Mouse (Mus musculus) limb, embryonic 13.5 days (tissue): ENCODE measurements at regions not wholly inside any gene's neighbourhood (a gene's known extent, or its start where the extent isn't known, plus 50 kb on each side); places are given as distances from the start of the nearest gene placed in this dataset.

Experiments used
- ATAC-seq: fragments of 200-750 bp; cut with Nextera tagmentation; 2 replicates; pipeline ENCODE4 v1.8.0; 2017; ENCODE audit warnings: low read depth, moderate number of reproducible peaks, moderate TSS enrichment; ENCODE audit not compliant: low FRiP score
- H3K27ac ChIP-seq: fragments of 300-500 bp; sonication (generic); 2 replicates; pipeline ENCODE4 v1.5.1; 2015; ENCODE audit warnings: inconsistent platforms, mild to moderate bottlenecking, moderate library complexity
- H3K27me3 ChIP-seq: fragments of 300-500 bp; sonication (generic); 2 replicates; pipeline ENCODE4 v1.6.1; 2015; ENCODE audit warnings: mild to moderate bottlenecking, inconsistent platforms
- H3K36me3 ChIP-seq: fragments of 300-500 bp; sonication (generic); 2 replicates; pipeline ENCODE4 v1.6.1; 2015; ENCODE audit warnings: inconsistent platforms, mild to moderate bottlenecking, moderate library complexity
- H3K4me1 ChIP-seq: fragments of 300-500 bp; sonication (generic); 2 replicates; pipeline ENCODE4 v1.6.1; 2015; ENCODE audit warnings: inconsistent platforms
- H3K4me2 ChIP-seq: fragments of 300-500 bp; sonication (generic); replicated peaks from 2 replicates; pipeline ENCODE4 v1.6.1; 2015; ENCODE audit warnings: inconsistent platforms, mild to moderate bottlenecking, moderate library complexity
- H3K4me3 ChIP-seq: fragments of 300-500 bp; sonication (generic); 2 replicates; pipeline ENCODE4 v1.5.1; 2015; ENCODE audit warnings: moderate library complexity, mild to moderate bottlenecking, inconsistent platforms
- H3K9ac ChIP-seq: fragments of 300-500 bp; sonication (generic); 2 replicates; pipeline ENCODE4 v1.6.1; 2015; ENCODE audit warnings: mild to moderate bottlenecking, inconsistent platforms
- H3K9me3 ChIP-seq: fragments of 300-500 bp; sonication (generic); 2 replicates; pipeline ENCODE4 v1.6.1; 2016; ENCODE audit warnings: inconsistent platforms
- WGBS: fragments of 180-500 bp; shearing (Covaris S2); methylation state at CpG from one replicate; pipeline ENCODE4 v1.1.7; 2015; 5-methylcytosine and 5-hydroxymethylcytosine counted together

DNA sequence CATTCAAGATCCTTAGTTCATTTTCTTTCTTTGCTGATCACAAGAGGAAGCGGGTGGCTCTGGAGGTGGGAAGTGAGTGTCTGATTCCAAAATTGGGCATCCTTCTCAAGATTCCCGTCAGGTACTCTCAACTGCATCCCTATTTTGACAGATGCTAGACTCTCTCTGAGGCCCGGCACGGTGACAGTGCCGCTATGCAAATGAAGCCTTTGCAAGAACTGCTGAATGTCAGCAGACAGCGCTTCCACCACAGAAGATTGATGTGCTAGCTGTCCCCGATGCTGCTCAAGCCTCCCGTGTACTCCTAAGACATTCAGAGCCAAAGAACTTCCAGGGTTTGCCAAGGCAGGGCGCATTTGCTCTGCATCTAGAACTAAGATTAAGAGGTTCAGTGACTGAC is 50.9 kb upstream of the Cpne4 start:
- Histone ChIP-seq H3K27me3 (no peaks in the 10 kb centered on the region), H3K27ac (no peak overlapping the region), H3K4me1 (no peaks in the 10 kb centered on the region), H3K36me3 (no peaks in the 10 kb centered on the region), H3K4me3 (no peak overlapping the region), H3K9ac (no peak overlapping the region), H3K4me2 (no peak overlapping the region), H3K9me3 (no peaks in the 10 kb centered on the region)
- ATAC-seq, result no peak
- WGBS, result 76% methylated on average over 9 of the region's 9 CpGs

DNA sequence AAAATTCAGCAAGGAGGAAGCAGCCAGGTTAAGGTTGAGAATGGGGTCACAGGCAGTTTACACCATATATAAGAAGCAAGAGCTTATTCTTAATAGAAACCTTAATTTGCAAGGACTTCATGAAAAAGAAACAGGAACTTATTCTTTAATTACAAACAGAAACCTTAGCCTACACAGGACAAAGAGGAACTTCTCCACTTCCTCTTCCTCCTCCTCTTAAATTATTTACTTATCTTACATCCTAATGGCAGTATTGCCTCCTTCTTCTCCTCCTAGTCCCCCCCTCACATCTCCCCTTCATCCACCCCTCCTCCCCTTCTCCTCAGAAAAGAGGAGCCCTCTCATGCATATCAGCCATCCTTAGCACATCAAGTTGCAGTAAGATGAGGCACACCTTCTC is 56.4 kb upstream of the Cpne4 start:
- Histone ChIP-seq H3K9ac (no peak overlapping the region), H3K4me2 (no peak overlapping the region), H3K27me3 (no peaks in the 10 kb centered on the region), H3K4me1 (no peaks in the 10 kb centered on the region), H3K36me3 (no peaks in the 10 kb centered on the region), H3K9me3 (no peaks in the 10 kb centered on the region), H3K27ac (no peak overlapping the region), H3K4me3 (no peak overlapping the region)
- no peak; the same call in 1 of the 2 replicates for ATAC-seq

DNA sequence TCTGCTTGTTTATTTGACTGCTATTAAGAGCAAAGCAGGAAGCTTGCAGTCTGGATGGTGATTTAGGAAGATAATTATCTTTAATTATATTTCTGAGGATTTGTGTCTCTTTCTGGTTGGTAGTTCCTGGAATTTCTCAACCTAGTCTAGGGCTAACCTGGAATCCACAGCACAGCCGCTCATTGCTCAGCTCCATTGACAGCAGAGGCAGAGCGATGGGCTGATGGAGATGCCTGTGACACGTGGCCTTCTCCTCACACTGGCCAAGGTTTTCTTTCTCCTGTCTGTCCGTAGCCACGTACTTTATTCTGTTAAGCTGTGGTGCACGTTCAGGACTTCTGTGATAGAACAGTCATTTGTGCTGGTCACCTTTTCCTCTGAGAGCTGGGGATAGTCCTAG is 57.7 kb upstream of the Cpne4 start:
- Histone ChIP-seq H3K9me3 (no peaks in the 10 kb centered on the region), H3K36me3 (no peaks in the 10 kb centered on the region), H3K27ac (no peak overlapping the region), H3K27me3 (no peaks in the 10 kb centered on the region), H3K4me1 (no peaks in the 10 kb centered on the region), H3K4me2 (no peak overlapping the region), H3K4me3 (no peak overlapping the region), H3K9ac (no peak overlapping the region)
- WGBS, result 56% methylated on average over 6 of the region's 6 CpGs
- no peak for ATAC-seq

DNA sequence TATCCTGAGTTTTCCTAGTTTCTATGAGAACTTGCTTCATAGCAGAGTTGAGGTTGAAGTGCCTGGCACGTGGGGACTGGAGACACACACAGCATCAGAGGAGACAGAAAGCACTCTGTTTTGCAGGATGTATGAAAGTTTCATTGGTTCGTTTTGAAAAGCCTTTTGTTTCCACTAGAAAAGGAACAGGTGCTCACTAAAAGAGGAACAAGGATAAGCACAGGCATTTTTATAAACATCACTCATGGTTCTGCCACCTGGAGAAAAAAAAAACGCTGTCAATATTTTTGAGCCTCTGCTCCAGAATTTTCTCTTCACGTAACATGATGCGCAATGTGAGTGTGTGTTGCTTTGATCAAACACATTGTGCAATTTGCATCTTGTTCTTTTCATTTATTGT is 64.6 kb upstream of the Cpne4 start:
- Histone ChIP-seq H3K36me3 (no peaks in the 10 kb centered on the region), H3K4me1 (no peaks in the 10 kb centered on the region), H3K27me3 (no peaks in the 10 kb centered on the region), H3K27ac (no peak overlapping the region), H3K4me2 (no peak overlapping the region), H3K4me3 (no peak overlapping the region), H3K9ac (no peak overlapping the region), H3K9me3 (no peaks in the 10 kb centered on the region)
- 76% methylated on average over 5 of the region's 5 CpGs for WGBS
- no peak for ATAC-seq

DNA sequence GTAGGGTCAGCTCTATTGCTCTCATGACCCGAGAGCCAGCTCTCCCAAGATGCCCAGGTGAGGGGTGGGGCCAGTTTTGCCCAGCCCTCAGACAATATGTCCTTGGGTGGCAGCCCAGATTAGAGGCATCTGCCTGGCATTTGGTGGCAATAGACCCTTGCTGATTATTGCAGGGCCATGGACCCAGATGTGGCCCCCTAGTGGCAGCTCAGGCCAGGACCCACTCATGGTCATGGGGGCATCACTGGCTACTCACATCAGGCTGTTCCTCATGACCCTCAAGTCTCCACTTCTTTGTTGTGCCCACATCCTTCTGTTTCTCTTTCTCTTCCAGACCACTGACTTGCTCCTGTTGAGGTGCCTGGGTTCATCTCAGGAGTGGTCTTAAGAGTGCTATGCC is 66.4 kb upstream of the Cpne4 start:
- Histone ChIP-seq H3K4me1 (no peaks in the 10 kb centered on the region), H3K9ac (no peak overlapping the region), H3K9me3 (no peaks in the 10 kb centered on the region), H3K4me2 (no peak overlapping the region), H3K36me3 (no peaks in the 10 kb centered on the region), H3K27me3 (no peaks in the 10 kb centered on the region), H3K27ac (no peak overlapping the region), H3K4me3 (no peak overlapping the region)
- 50% methylated on average over 1 of the region's 1 CpGs for WGBS
- ATAC-seq, result no peak

DNA sequence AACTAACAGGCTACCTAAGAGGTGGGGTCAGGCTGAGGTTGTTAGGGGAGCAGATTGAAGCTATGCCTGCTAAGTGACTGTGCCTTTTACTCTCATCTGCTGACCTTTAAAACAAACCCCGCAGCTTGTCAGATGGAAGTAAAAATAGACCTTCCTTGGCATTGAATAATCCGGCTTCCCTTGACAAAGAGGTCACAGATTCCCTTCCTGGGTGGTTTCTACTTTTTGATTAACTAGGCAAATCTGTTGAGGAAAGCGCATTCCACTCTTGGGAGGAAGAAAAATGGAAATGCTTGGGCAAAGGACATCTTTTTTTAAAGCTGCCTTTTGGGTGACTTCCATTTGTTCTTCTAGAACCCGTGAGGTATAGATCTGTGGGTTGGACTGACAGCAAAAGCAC is 72.3 kb upstream of the Cpne4 start:
- WGBS, result 80% methylated on average over 4 of the region's 4 CpGs
- no peak overlapping the region for H3K27ac ChIP-seq

DNA sequence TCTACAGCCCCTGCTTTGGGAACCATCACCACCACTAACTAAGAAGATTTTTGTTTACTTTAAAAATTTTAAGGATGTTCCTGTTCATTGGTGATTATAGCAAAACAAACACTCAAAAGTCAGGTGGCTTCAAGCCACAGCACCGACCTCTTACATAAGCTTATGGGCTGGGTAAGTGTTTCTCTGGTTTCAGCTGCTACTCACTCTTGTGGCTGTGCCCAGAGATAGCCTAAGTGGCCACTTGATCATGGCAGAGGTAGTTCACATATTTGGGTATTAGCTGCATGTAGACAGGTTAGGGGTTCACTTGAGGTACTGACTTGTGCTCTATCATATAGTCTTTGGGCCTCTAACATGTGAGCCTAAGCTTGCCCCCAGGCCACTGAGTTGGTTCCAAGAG is 79.8 kb upstream of the Cpne4 start:
- H3K36me3 ChIP-seq, result no peaks in the 10 kb centered on the region
- no peaks in the 10 kb centered on the region for H3K4me1 ChIP-seq
- no peak overlapping the region for H3K9ac ChIP-seq
- no peaks in the 10 kb centered on the region for H3K27me3 ChIP-seq
- no peak for ATAC-seq
- WGBS, result 73% methylated on average over 1 of the region's 1 CpGs
- H3K4me3 ChIP-seq, result no peak overlapping the region
- H3K4me2 ChIP-seq, result no peak overlapping the region
- H3K9me3 ChIP-seq, result no peaks in the 10 kb centered on the region
- no peak overlapping the region for H3K27ac ChIP-seq

More for the DNA sequence above, 72.3 kb upstream of the Cpne4 start:
- H3K36me3 ChIP-seq, result no peaks in the 10 kb centered on the region
- H3K4me3 ChIP-seq, result no peak overlapping the region
- no peaks in the 10 kb centered on the region for H3K9me3 ChIP-seq
- no peak for ATAC-seq
- H3K27me3 ChIP-seq, result no peaks in the 10 kb centered on the region
- no peak overlapping the region for H3K9ac ChIP-seq
- H3K4me1 ChIP-seq, result no peaks in the 10 kb centered on the region
- H3K4me2 ChIP-seq, result no peak overlapping the region

DNA sequence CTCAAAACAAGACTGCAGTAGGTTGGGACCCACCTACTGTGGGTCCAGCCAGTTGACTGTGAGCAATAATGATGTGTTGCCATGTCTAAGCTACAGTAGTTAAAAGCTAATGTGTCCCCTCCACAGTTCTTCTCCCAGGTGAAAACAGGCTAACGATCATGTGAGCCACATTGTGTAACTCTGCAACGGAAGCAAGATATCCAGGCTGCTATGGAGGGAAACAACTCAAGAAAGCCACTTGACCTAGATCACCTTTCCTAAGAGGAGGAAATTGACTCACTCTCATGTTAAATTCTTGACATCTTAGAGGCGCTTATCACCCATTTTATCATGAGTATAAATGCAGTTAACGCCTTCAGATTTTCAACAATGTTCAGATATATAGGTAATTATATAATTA is 83.4 kb upstream of the Cpne4 start:
- H3K36me3 ChIP-seq, result no peaks in the 10 kb centered on the region
- H3K9ac ChIP-seq, result no peak overlapping the region
- H3K27me3 ChIP-seq, result no peaks in the 10 kb centered on the region
- H3K9me3 ChIP-seq, result no peaks in the 10 kb centered on the region
- H3K4me2 ChIP-seq, result no peak overlapping the region
- H3K4me1 ChIP-seq, result no peaks in the 10 kb centered on the region
- 84% methylated on average over 4 of the region's 4 CpGs for WGBS
- ATAC-seq, result no peak
- H3K27ac ChIP-seq, result no peak overlapping the region
- no peak overlapping the region for H3K4me3 ChIP-seq

DNA sequence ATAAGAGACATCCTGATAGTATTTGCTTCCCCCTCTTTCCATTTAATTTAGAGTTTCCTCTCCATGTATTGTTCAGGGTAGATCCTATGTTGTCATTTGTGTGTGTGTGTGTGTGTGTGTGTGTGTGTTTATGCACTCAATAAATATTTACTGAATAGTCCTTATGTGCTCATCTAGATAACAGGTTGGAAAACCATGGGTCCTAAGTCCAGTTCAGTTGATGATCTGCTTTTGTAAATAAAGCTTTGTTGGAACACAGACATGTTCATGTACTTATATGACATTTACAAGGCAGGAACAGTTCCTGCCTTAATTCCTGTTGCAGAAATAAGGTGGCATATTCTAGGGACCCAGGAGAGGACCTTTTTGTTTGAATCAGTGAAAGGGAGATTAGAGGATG is 87.0 kb upstream of the Cpne4 start:
- Histone ChIP-seq H3K27me3 (no peaks in the 10 kb centered on the region), H3K4me1 (no peaks in the 10 kb centered on the region), H3K4me2 (no peak overlapping the region), H3K9me3 (no peaks in the 10 kb centered on the region), H3K9ac (no peak overlapping the region), H3K4me3 (no peak overlapping the region), H3K27ac (no peak overlapping the region), H3K36me3 (no peaks in the 10 kb centered on the region)
- no peak for ATAC-seq

DNA sequence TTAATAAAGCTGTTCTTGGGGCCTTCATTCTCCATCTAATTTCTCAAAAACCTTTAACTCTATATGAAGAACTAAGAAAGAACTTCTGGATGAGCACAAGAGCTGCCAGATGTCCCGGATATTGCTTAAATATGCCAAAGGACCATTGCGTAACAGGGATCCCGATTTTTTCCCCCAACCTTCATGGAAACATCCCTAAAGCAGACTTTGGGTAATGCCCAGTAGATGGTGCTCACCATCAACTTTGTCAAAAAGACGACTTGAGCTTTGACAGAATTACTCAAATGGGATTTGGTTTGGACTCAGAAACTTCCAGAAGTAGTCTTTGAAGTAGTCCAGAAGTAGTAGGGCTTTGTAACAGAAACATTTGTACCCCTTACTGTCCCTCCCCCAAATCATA is 89.5 kb upstream of the Cpne4 start:
- H3K9me3 ChIP-seq, result no peaks in the 10 kb centered on the region
- ATAC-seq, result no peak
- WGBS, result 42% methylated on average over 4 of the region's 4 CpGs

DNA sequence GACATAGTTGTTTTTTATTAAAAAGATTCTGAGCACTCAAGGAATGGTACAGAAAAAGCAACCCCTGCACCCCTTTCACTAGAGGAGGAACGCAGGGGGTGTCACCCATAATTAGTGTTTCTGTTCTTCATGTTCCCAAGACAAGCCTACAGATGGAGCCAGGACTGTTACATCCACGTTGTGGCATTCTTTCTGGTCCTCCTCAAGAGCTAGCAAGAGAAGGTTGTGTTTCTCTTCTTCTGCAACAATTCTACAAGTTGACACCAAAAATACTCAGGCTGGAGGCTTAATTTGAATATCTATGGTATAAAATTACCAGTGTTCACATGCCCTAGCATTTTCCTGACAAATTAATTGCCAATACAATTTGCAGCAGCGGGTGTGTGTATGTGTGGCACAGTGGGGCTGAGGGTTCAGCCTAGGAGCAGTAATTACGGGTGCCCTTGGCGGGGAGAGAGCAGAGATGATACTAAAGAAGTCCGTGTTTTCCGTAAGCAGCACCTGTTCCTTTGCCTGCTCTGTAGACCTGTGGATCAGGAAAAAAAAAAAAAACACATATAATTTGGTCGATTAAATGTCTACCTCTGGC is 98.4 kb upstream of the Cpne4 start:
- Histone ChIP-seq H3K4me2 (no peak overlapping the region), H3K9me3 (no peaks in the 10 kb centered on the region), H3K27ac (no peak overlapping the region), H3K4me3 (no peak overlapping the region), H3K9ac (no peak overlapping the region), H3K4me1 (no peaks in the 10 kb centered on the region), H3K27me3 (no peaks in the 10 kb centered on the region), H3K36me3 (no peaks in the 10 kb centered on the region)
- ATAC-seq, result no peak
- 73% methylated on average over 8 of the region's 8 CpGs for WGBS

More for the DNA sequence above, 89.5 kb upstream of the Cpne4 start:
- Histone ChIP-seq H3K4me1 (no peaks in the 10 kb centered on the region), H3K27me3 (no peaks in the 10 kb centered on the region), H3K36me3 (no peaks in the 10 kb centered on the region), H3K4me3 (no peak overlapping the region), H3K27ac (no peak overlapping the region), H3K4me2 (no peak overlapping the region), H3K9ac (no peak overlapping the region)

DNA sequence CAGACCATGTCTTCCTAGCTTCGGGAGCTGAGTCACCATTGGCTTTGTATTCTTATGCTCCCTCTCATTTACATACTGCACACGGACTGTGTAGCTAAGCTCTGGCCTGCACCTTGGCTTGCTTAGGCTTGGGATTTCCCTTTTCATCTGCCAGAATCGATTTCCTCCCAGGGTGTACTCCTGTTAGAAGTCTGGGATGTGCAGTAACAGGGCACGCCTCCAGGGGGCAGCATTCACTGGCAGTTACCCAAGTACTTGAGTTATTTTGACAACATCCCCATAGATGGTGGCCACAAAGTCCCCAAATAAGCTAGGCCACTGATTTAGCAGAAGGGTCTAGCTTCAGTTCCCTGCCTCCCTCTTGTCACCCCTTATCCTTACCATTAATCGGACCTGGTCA is 102.2 kb upstream of the Cpne4 start:
- no peaks in the 10 kb centered on the region for H3K27me3 ChIP-seq
- H3K9ac ChIP-seq, result no peak overlapping the region
- no peaks in the 10 kb centered on the region for H3K36me3 ChIP-seq
- ATAC-seq, result no peak
- H3K9me3 ChIP-seq, result 0 out of 2 replicates have a peak, but pooled peaks cover 7% of the 10 kb centered on the region
- no peak overlapping the region for H3K4me3 ChIP-seq
- H3K4me1 ChIP-seq, result no peaks in the 10 kb centered on the region
- no peak overlapping the region for H3K4me2 ChIP-seq
- no peak overlapping the region for H3K27ac ChIP-seq
- 55% methylated on average over 5 of the region's 5 CpGs for WGBS

DNA sequence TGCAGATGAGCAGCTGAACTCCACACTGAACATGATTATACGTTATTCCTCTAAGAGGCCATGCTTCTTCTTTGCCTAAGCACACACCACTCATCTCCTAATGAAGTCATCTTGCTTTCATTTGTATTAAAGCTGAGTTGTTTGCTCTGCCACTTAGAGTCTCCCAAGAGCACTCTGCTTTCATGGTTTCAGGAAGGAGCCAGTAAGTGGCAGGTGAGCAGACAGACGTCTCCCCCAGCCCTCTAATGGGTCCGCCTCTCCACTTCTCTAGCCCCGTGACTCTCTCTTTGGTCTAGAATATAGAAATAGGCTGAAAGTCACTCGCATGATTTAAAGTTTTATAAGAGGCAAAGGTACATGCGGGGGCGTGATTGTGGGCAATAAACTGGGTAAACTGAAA is 103.8 kb upstream of the Cpne4 start:
- no peak for ATAC-seq
- Histone ChIP-seq H3K36me3 (no peaks in the 10 kb centered on the region), H3K9me3 (0 out of 2 replicates have a peak, but pooled peaks cover 7% of the 10 kb centered on the region), H3K4me1 (no peaks in the 10 kb centered on the region), H3K9ac (no peak overlapping the region), H3K4me2 (no peak overlapping the region), H3K27me3 (no peaks in the 10 kb centered on the region), H3K27ac (no peak overlapping the region), H3K4me3 (no peak overlapping the region)
- 73% methylated on average over 7 of the region's 7 CpGs for WGBS
